8 mouse cellular contexts compared by ENCODE assay signal in the genomic region with DNA sequence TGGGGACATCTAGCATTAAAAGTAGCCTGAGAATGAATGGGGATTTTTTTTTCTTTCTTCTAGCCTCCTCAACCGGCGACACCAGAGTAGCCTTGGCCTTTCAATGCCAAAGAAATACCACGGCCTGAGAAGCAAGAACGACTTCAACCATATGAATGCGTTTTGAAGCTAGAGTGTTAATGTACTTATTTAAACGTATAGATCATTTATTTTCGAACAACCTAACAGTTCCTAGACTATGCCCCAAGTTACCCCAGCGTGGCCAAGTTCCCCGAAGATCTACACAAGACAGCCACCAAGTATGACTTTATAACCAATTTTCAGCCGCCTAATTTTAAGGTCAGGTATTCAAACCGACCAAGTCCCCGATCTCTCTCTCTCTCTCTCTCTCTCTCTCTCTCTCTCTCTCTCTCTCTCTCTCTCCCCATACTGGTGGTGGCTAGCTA. TPM values are rescaled to one million over a fixed set of nuclear protein-coding genes. Genes with fewer than 3 reads are reported as not detected.
DNase-seq lines count a peak whose midpoint lies in the region; ATAC-seq and TF ChIP-seq lines count a peak whose summit lies in the region.

No protein-coding gene starts in this region.

- H3K27ac ChIP-seq in heart, embryonic 13.5 days (replicated peaks) = no peak overlapping the region
- H3K27ac ChIP-seq in hindbrain, embryonic 11.5 days (ENCODE audit: low read depth, low read length) = no peak overlapping the region
- H3K27ac ChIP-seq in macrophage = no peak overlapping the region

- H3K79me2 ChIP-seq in macrophage (ENCODE audit: inconsistent target) = no peaks in the 10 kb centered on the region

- peak overlapping the region; percentile 61 for H3K4me3 ChIP-seq in heart, embryonic 13.5 days
- peak overlapping the region; percentile 79 for H3K4me3 ChIP-seq in E14TG2a.4 (replicated peaks; ENCODE audit: low read length)
- H3K4me3 ChIP-seq in hindbrain, embryonic 11.5 days (ENCODE audit: low read depth, low read length) = peak overlapping the region; percentile 38
- H3K4me3 ChIP-seq in macrophage (ENCODE audit: inconsistent target) = peak overlapping the region; percentile 26; the same call in 1 of the 2 replicates

- H3K9me3 ChIP-seq in heart, embryonic 13.5 days = no peaks in the 10 kb centered on the region
- H3K9me3 ChIP-seq in E14TG2a.4 (ENCODE audit: low read length) = no peaks in the 10 kb centered on the region
- no peaks in the 10 kb centered on the region for H3K9me3 ChIP-seq in hindbrain, embryonic 11.5 days (ENCODE audit: control insufficient read depth, low read length)

- intact Hi-C loops in heart, postnatal 36 days (cut with DNase I) = loop anchor here (2.0 to 5.0 kb wide), 2 partner anchors 349 to 634 kb away; no protein-coding TSS in a partner anchor

- 8% methylated on average over 12 of the region's 12 CpGs for WGBS in heart, embryonic 13.5 days
- WGBS in hindbrain, embryonic 11.5 days = 9% methylated on average over 12 of the region's 12 CpGs
- 15% methylated on average over 12 of the region's 12 CpGs for WGBS in macrophage (ENCODE audit: missing documents)

- peaks cover 24% of the 10 kb centered on the region for H3K4me1 ChIP-seq in heart, embryonic 13.5 days
- peaks cover 52% of the 10 kb centered on the region for H3K4me1 ChIP-seq in E14TG2a.4 (replicated peaks; ENCODE audit: low read depth, low read length)
- peaks cover 8% of the 10 kb centered on the region; the same call in 1 of the 2 replicates for H3K4me1 ChIP-seq in hindbrain, embryonic 11.5 days (replicated peaks; ENCODE audit: control insufficient read depth, insufficient read depth, low read length)

- peaks cover 100% of the 10 kb centered on the region for H3K27me3 ChIP-seq in heart, embryonic 13.5 days (replicated peaks)
- H3K27me3 ChIP-seq in E14TG2a.4 (ENCODE audit: insufficient read depth, low read length) = peaks cover 100% of the 10 kb centered on the region
- peaks cover 97% of the 10 kb centered on the region for H3K27me3 ChIP-seq in hindbrain, embryonic 11.5 days (ENCODE audit: control insufficient read depth, insufficient read depth, low read length)

- DNase-seq in heart, postnatal 36 days = no peak
- DNase-seq in hindbrain, embryonic 11.5 days (ENCODE audit: low spot score) = peak; percentile 67
- DNase-seq in embryo, embryonic 9.5 days (ENCODE audit: extremely low spot score) = no peak
- DNase-seq in adrenal gland, adult (ENCODE audit: inconsistent age in 2 of 2, low spot score in 1 of 2) = no peak
- no peak for DNase-seq in urinary bladder, postnatal 14 days (ENCODE audit: low spot score)

- no peak for ATAC-seq in heart, embryonic 13.5 days (ENCODE audit: extremely low read depth, insufficient number of reproducible peaks, low FRiP score, low TSS enrichment)
- no peak for ATAC-seq in hindbrain, embryonic 11.5 days (ENCODE audit: low FRiP score)

- H3K36me3 ChIP-seq in heart, embryonic 13.5 days = no peaks in the 10 kb centered on the region
- H3K36me3 ChIP-seq in E14TG2a.4 (ENCODE audit: insufficient read depth, low read length) = no peaks in the 10 kb centered on the region
- no peaks in the 10 kb centered on the region for H3K36me3 ChIP-seq in hindbrain, embryonic 11.5 days (ENCODE audit: control insufficient read depth, insufficient read depth, low read length)
- H3K36me3 ChIP-seq in macrophage (ENCODE audit: inconsistent target) = no peaks in the 10 kb centered on the region

- no peak for TF ChIP-seq CTCF in E14TG2a.4 (conservative IDR thresholded peaks at IDR 0.05; ENCODE audit: low read length)

- H3K4me2 ChIP-seq in heart, embryonic 13.5 days = peak overlapping the region; percentile 79
- no peak overlapping the region; the same call in 1 of the 2 replicates for H3K4me2 ChIP-seq in hindbrain, embryonic 11.5 days (replicated peaks; ENCODE audit: low read depth, low read length)

- no peak overlapping the region for H3K9ac ChIP-seq in heart, embryonic 13.5 days
- no peak overlapping the region for H3K9ac ChIP-seq in hindbrain, embryonic 11.5 days (ENCODE audit: low read depth, low read length)

RNA-seq across cellular contexts. Expression of a gene that starts 0.8 kb away (rescaled TPM):
- polyA plus RNA-seq in heart, embryonic 13.5 days (2015; fragmentation: Nextera tagmentation; extraction: Ambion mirVana) = 0.46 and 0.59 TPM in 2 replicates
- under 1 TPM; 0.24 to 0.47 TPM for total RNA-seq in heart, postnatal 36 days (2021)
- polyA plus RNA-seq in hindbrain, embryonic 11.5 days (2014; fragmentation: Nextera tagmentation; extraction: Ambion mirVana) = 0.34 and 1.9 TPM in 2 replicates
- under 1 TPM in 1 of 26 experiments, not detected in 25; 0.85 TPM for total RNA-seq in macrophage (2018; cell fraction: chromatin; rRNA removed)
- total RNA-seq in macrophage (2018; cell fraction: cytosol; rRNA removed) = under 1 TPM; 0.06 to 0.99 (median 0.37) TPM
- total RNA-seq in macrophage (2018; cell fraction: nucleus; rRNA removed) = under 1 TPM in 2 of 26 experiments, not detected in 24; 0.31 to 0.49 TPM
- polyA plus RNA-seq in macrophage (2018) = 0.25 to 0.75 TPM (median 0.40 TPM) in 3 replicates

RNA-seq across cellular contexts. Expression of a gene that starts 7.7 kb away (rescaled TPM):
- not detected in 2 replicates for polyA plus RNA-seq in heart, embryonic 13.5 days (2015; fragmentation: Nextera tagmentation; extraction: Ambion mirVana)
- total RNA-seq in heart, postnatal 36 days (2021) = not detected
- polyA plus RNA-seq in hindbrain, embryonic 11.5 days (2014; fragmentation: Nextera tagmentation; extraction: Ambion mirVana) = not detected in 2 replicates
- total RNA-seq in macrophage (2018; cell fraction: chromatin; rRNA removed) = not detected
- under 1 TPM in 1 of 26 experiments, not detected in 25; 0.30 TPM for total RNA-seq in macrophage (2018; cell fraction: cytosol; rRNA removed)
- not detected for total RNA-seq in macrophage (2018; cell fraction: nucleus; rRNA removed)
- not detected in 3 replicates for polyA plus RNA-seq in macrophage (2018)

RNA-seq across cellular contexts. Expression of a gene that starts 7.8 kb away (rescaled TPM):
- 0.99 and 1.2 TPM in 2 replicates for polyA plus RNA-seq in heart, embryonic 13.5 days (2015; fragmentation: Nextera tagmentation; extraction: Ambion mirVana)
- total RNA-seq in heart, postnatal 36 days (2021) = 1 to 10 TPM in 1 of 2 experiments, under 1 TPM in 1; 0.42 to 1.1 TPM
- polyA plus RNA-seq in hindbrain, embryonic 11.5 days (2014; fragmentation: Nextera tagmentation; extraction: Ambion mirVana) = 13.3 and 14.2 TPM in 2 replicates
- total RNA-seq in macrophage (2018; cell fraction: chromatin; rRNA removed) = 1 to 10 TPM in 2 of 26 experiments, under 1 TPM in 9, not detected in 15; 0.32 to 1.2 (median 0.86) TPM
- total RNA-seq in macrophage (2018; cell fraction: cytosol; rRNA removed) = under 1 TPM in 10 of 26 experiments, not detected in 16; 0.04 to 0.27 (median 0.09) TPM
- total RNA-seq in macrophage (2018; cell fraction: nucleus; rRNA removed) = under 1 TPM in 10 of 26 experiments, not detected in 16; 0.31 to 0.74 (median 0.38) TPM
- 0.04 TPM in 1 of 3 replicates, not detected in the others for polyA plus RNA-seq in macrophage (2018)

RNA-seq across cellular contexts. Expression of a gene that starts 10.0 kb away (rescaled TPM):
- polyA plus RNA-seq in heart, embryonic 13.5 days (2015; fragmentation: Nextera tagmentation; extraction: Ambion mirVana) = 0.10 and 0.17 TPM in 2 replicates
- total RNA-seq in heart, postnatal 36 days (2021) = not detected
- polyA plus RNA-seq in hindbrain, embryonic 11.5 days (2014; fragmentation: Nextera tagmentation; extraction: Ambion mirVana) = 0.25 and 1.1 TPM in 2 replicates
- total RNA-seq in macrophage (2018; cell fraction: chromatin; rRNA removed) = 1 to 10 TPM in 1 of 26 experiments, not detected in 25; 1.6 TPM
- under 1 TPM in 3 of 26 experiments, not detected in 23; 0.03 to 0.17 (median 0.09) TPM for total RNA-seq in macrophage (2018; cell fraction: cytosol; rRNA removed)
- total RNA-seq in macrophage (2018; cell fraction: nucleus; rRNA removed) = not detected
- 0.11 TPM in 1 of 3 replicates, not detected in the others for polyA plus RNA-seq in macrophage (2018)

RNA-seq across cellular contexts. Expression of a gene that starts 12.4 kb away (rescaled TPM):
- polyA plus RNA-seq in heart, embryonic 13.5 days (2015; fragmentation: Nextera tagmentation; extraction: Ambion mirVana) = 0.40 TPM in 1 of 2 replicates, not detected in the other
- not detected for total RNA-seq in heart, postnatal 36 days (2021)
- 2.1 and 11.6 TPM in 2 replicates for polyA plus RNA-seq in hindbrain, embryonic 11.5 days (2014; fragmentation: Nextera tagmentation; extraction: Ambion mirVana)
- 1 to 10 TPM in 1 of 26 experiments, not detected in 25; 1.4 TPM for total RNA-seq in macrophage (2018; cell fraction: chromatin; rRNA removed)
- total RNA-seq in macrophage (2018; cell fraction: cytosol; rRNA removed) = not detected
- not detected for total RNA-seq in macrophage (2018; cell fraction: nucleus; rRNA removed)
- polyA plus RNA-seq in macrophage (2018) = not detected in 3 replicates

Comparison
In these comparisons a context has a peak if more than half of its experiments do, and no peak if none do; other contexts are left out.
1. H3K4me3 ChIP-seq: peak in every context shown above with its lines; median percentile 79 in E14TG2a.4; 61 in heart, embryonic 13.5 days; 38 in hindbrain, embryonic 11.5 days; 26 in macrophage.